Mouse (Mus musculus) c-Kit-positive CD71-negative TER-119-negative erythroid progenitor cells, embryonic 14.5 days (primary cell): ENCODE results near the gene Tnip1.

Source experiments
- DNase-seq: peaks from one replicate; pipeline ENCODE4 v3.0.0-alpha.2; 2013; ENCODE audit warnings: low read depth

The Tnip1 gene

GRCm38 (mm10) chr11:54878893-54879292 is 83.8 kb downstream of the Tnip1 start:
- DNase-seq = no peak

- DNase-seq = no peak
These were observed 86.7 kb downstream of the Tnip1 start for GRCm38 (mm10) chr11:54876031-54876430.

- DNase-seq = no peak
These were observed 90.7 kb downstream of the Tnip1 start for GRCm38 (mm10) chr11:54871831-54872537.

- DNase-seq = no peak
These were observed 93.4 kb downstream of the Tnip1 start for GRCm38 (mm10) chr11:54869318-54869717.

GRCm38 (mm10) chr11:54868445-54868844 is 94.3 kb downstream of the Tnip1 start:
- DNase-seq = no peak

- no peak for DNase-seq
These were observed 94.7 kb downstream of the Tnip1 start for GRCm38 (mm10) chr11:54867903-54868434.

GRCm38 (mm10) chr11:54867049-54867385 is 95.7 kb downstream of the Tnip1 start:
- no peak for DNase-seq

- DNase-seq = peak; percentile 78
These were observed 96.3 kb downstream of the Tnip1 start, which contains the start of gene Hint1 for GRCm38 (mm10) chr11:54866119-54867048. Gene Hint1, plus strand, starts transcription at chr11:54866383.

GRCm38 (mm10) chr11:54865330-54866085 is 97.2 kb downstream of the Tnip1 start:
- no peak for DNase-seq

- no peak for DNase-seq
These were observed 99.8 kb downstream of the Tnip1 start for GRCm38 (mm10) chr11:54862621-54863520.

- no peak for DNase-seq
These were observed 101.0 kb downstream of the Tnip1 start for GRCm38 (mm10) chr11:54861471-54862420.
